Mouse (Mus musculus) brown adipose tissue, adult 24 weeks (tissue): ENCODE results near the gene Itga7. TPM values are rescaled to one million over a fixed set of nuclear protein-coding genes. Genes with fewer than 3 reads are reported as not detected.
A peak's percentile ranks its signal among the peaks of the same experiment; 100 is the strongest.

Experiments used
- H3K27ac ChIP-seq: fragments of 200-500 bp; replicated peaks from 2 replicates; pipeline ENCODE4 v1.5.1; 2012; ENCODE audit warnings: low read depth, mild to moderate bottlenecking, low read length
- H3K4me1 ChIP-seq: fragments of 200-500 bp; 2 replicates; pipeline ENCODE4 v1.6.1; 2012; ENCODE audit warnings: low read length, mixed read lengths; ENCODE audit not compliant: control insufficient read depth, insufficient read depth, insufficient read length
- H3K4me3 ChIP-seq: fragments of 200-500 bp; 2 replicates; pipeline ENCODE4 v1.5.1; 2012; ENCODE audit warnings: low read depth, mild to moderate bottlenecking, low read length, moderate library complexity; ENCODE audit not compliant: insufficient read depth
- polyA plus RNA-seq: library from polyadenylated mRNA; stranded (reverse); fragments of >200 nt; gene quantifications from 2 replicates; pipeline ENCODE4 v1.2.4, GENCODE M21; 2012; ENCODE audit not compliant: missing spikeins, insufficient read depth, insufficient read length

Gene Itga7
- polyA plus RNA-seq, 1 experiment, result 23.2 TPM

DNA sequence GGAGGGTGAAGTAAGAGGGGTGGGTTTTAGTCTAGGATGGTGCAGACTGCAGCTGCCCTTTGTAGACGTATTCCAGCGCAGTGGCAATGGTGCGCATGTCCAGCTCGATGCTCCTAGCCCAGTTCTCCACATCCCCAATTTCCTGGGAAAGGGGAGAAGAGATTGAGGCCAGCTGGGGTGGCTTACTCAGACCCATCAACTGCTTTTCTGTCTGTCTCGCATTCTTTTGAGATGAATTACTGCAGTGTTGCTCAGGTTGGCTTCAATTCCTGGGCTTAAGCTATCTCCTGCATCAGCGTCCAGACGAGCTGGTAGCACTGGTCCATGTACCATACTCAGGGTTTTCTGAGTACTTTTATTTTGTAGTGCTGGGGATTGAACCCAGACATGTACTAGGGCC, 13.7 kb upstream of the Itga7 start:
- peak overlapping the region; percentile 30 for H3K27ac ChIP-seq
- H3K4me3 ChIP-seq, result no peak overlapping the region
- peaks cover 11% of the 10 kb centered on the region; the same call in 1 of the 2 replicates for H3K4me1 ChIP-seq

DNA sequence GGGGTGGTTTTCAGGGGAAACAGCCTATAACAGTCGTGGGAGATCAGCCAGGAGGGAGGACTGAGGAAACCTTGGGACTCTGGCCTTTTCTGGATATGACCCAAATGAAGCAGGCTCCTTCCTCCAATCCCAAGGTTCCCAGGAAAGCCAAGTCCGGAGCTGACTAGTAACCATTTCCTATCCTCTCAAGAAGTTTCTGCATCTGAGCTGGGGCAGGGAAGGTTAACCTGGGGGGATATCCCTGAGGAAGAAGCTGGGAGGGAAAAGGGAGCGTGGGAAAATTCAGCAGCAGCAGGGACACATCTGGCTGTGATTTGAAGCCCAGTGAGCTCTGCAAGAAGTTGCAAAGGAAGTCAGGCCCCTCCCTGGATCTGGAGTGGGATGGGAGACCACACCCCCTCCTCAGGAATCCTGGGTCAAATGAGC, 12.9 kb upstream of the Itga7 start:
- Histone ChIP-seq H3K27ac (peak overlapping the region; percentile 47), H3K4me3 (no peak overlapping the region), H3K4me1 (peaks cover 11% of the 10 kb centered on the region; the same call in 1 of the 2 replicates)

DNA sequence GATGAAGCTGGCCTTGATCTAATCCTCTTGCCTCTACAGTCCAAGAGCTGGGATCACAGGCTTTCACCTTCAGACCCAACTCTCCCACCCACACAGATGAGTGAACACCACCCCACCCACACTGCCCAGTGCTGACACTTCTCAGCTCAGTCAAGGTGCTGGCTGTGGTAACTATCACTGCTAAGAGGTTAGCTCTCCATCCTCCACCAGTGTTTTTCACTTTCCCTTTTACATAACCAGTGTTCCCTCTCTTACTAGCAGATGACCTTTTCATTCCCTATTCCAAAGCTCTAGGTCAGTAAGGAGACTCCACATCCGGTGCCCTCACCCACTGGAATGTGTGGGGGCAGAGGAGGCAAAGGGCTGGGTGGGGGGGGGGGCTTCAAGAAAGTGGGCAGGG, 12.4 kb upstream of the Itga7 start:
- no peak overlapping the region for H3K4me3 ChIP-seq
- peaks cover 11% of the 10 kb centered on the region; the same call in 1 of the 2 replicates for H3K4me1 ChIP-seq
- peak overlapping the region; percentile 47 for H3K27ac ChIP-seq

DNA sequence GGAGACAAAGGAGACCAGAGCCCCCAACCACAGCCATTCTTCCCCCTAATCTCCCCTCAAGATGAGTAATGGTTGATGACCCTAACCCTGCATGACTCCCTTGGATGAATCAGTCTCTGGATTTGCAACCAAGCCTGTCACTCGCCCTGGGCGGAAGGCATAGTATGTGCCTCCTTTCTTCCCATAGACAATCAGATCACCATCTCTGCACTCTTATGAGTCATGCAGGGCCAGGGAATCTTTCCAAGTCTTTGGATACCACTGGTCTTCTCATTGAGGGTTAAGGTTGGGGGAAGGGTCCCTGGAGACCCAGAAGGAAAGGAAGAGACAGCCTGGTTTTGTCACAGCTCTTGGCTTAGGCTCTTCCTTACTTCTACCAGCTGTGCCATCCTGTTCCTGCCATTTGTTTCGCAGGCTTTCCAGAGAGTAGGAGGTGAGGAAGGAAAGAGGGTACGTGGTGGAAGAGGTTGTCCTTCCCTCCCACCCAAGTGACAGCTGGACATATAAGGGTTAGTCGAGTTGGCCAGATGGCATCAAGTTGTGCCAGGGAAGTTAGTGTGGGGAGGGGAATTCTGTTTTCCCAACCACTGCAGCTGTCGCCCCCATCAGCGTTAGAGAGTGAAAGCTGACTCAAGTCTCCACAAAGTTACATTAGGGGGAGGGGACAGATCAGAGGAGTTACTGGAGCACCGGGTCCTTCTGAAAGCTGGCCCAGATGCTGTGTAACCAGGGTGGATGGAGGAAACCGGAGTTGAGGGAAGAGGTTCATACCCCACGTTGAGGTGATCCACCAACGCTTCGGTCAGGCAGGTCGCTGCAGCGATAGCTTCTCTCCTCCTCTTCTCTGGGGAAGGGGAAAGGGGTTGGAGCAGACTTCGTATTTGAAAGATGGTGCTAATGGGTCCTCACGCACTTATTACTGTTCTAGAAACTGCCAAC, 11.5 kb upstream of the Itga7 start:
- H3K4me1 ChIP-seq, result peaks cover 11% of the 10 kb centered on the region; the same call in 1 of the 2 replicates
- peak overlapping the region; percentile 45 for H3K27ac ChIP-seq
- H3K4me3 ChIP-seq, result peak overlapping the region; percentile 74

DNA sequence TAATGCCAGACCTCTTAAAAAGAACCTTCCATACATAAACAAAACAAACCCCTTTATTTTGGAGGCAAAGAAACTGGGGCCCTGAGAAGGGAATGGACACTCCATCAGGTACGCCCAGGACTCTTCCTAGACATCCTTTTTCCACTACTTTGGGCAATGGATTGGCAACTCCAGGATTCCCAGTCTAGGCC, 10.9 kb upstream of the Itga7 start, which contains the start of gene Rdh5:
Rdh5 (minus strand) TSS at position 67 of the 191 bp plus-strand sequence.
- peak within 1 kb of the TSS; percentile 92 for H3K27ac ChIP-seq
- H3K4me3 ChIP-seq, result peak within 1 kb of the TSS; percentile 74
- peaks cover 11% of the 10 kb centered on the region; the same call in 1 of the 2 replicates for H3K4me1 ChIP-seq

DNA sequence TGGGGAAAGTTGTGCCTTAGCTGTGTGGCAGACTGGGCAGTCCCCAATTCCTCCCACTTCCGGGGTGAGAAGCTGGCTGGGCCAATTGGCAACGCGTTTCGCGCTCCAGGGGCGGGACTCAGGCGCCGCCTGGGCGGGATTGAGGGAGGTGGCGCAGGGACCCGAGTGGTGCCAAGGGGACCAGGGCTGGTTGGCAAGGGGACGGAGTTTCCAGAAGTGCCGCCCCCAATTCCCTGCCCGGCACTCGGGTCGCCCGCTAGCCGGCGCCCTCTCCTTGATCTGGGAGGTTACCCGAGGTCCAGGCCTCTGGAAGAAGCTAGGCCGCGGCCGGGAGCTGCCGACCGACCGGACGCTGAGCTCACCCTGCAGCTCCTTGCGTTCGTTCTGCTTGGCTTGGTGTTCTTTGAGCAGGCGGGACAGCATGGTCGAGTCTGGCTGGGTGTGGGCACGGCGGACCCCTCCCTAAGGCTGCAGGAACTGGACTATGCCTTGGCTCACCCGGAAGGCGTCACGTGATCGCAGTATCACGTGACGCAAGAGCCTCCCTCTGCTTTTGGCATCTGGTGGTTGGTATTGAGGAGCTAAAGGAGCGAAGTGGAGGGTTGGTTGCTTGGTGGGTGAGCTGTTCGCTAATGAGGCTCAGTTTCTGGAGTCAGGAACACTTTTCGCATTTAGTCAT, 10.5 kb upstream of the Itga7 start:
- Histone ChIP-seq H3K4me3 (peak overlapping the region; percentile 74), H3K4me1 (peaks cover 11% of the 10 kb centered on the region; the same call in 1 of the 2 replicates), H3K27ac (peak overlapping the region; percentile 92)

DNA sequence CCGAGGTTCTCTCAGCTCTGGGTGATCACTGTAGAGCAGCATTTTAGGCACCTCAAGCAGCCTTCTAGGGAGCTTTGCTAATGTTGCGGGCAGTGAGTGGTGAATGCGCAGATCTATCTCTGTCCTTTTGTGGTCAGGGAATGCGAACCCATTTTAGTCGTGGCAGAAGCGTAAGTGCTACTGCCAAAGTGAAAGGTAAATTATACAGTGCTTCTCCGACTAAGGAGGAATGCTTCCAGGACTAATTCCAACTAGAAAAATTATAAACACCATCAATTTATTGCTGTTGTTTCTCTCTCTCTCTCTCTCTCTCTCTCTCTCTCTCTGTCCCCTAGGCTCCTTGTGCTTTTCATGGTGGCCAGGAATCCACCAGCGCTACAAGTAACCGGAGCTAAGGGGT, 9.7 kb upstream of the Itga7 start, which contains the start of gene Bloc1s1:
Bloc1s1 (minus strand) TSS at position 101 of the 400 bp plus-strand sequence.
- peak within 1 kb of the TSS; percentile 92 for H3K27ac ChIP-seq
- peaks cover 11% of the 10 kb centered on the region; the same call in 1 of the 2 replicates for H3K4me1 ChIP-seq
- peak within 1 kb of the TSS; percentile 74 for H3K4me3 ChIP-seq

DNA sequence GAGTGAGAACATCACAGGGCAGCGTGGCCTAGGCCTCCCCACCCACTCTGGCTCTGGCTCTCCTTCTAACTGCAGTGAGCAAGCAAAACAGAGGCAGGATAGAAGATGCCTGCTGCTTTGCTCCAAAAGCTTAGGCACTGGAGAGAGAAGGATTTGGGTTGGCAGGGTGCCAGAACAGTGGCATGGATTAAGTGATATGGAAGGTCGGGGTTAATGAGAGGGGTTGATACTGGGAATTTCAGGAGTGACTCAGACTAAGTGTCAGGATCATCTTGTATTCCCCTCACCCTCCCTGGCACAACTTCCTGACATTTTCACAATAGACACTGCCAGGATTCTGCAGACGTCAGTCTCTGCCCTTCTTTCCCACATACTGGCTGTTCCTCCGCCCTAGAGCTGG, 5.3 kb upstream of the Itga7 start:
- Histone ChIP-seq H3K4me3 (no peak overlapping the region), H3K4me1 (peaks cover 3% of the 10 kb centered on the region; the same call in 1 of the 2 replicates), H3K27ac (no peak overlapping the region)

DNA sequence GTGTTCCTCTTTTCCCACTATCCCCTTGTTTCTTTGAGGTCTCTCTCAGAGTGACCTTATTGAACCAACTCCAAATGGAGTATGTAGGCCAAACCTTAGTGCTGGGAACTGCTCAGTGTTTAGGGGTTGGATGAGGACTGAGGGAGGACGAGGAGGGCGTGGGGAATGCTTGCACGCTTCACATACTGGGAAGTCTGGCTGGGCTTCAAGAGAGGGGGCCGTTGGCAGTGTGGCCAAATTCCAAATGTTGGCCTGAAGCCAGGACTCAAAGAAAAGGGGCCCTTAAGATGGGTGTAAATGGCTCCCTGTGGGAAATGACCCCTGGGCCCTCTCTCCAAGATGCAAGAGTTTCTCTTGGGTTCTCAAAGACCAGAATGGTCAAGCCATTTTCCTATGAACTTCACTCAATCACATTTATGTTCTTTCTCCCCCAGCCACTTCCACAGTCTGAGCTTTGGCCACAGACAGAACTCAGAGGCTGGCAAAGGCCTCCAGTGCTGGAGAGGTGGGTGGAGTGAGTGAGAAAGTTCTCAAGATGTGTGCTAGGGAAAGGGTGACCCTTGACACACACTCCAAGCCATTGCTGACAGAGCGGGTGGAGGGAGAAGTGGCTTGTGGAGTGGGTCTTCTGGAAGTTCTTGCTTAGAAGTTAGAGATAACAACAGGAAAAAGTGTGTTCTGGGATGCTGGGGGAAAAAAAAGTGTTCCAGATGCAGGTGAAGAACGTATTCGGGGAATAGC, 3.8 kb upstream of the Itga7 start:
- no peak overlapping the region for H3K4me3 ChIP-seq
- H3K4me1 ChIP-seq, result no peaks in the 10 kb centered on the region; the same call in 1 of the 2 replicates
- H3K27ac ChIP-seq, result peak overlapping the region; percentile 93

DNA sequence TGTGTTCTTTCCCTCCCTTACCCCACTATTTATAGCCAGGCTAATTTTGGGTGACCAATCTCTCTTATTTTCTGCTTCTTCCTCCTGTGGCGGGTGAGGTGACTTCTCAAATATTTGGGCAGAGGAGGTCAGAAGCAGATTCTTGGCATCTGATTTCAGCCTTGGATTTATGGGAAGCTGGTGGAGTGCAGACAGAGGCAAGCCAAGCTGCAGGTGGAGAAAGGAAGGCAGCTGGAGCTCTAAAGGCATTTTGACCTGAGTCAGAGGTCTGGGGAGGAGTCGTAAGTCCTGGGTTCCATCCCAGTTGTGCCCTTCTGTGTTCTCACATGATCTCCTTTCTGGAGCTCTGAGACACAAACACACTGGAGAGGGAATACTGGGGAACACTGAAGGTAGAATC, 2.2 kb upstream of the Itga7 start:
- H3K4me1 ChIP-seq, result peaks cover 2% of the 10 kb centered on the region; the same call in 1 of the 2 replicates
- no peak overlapping the region for H3K4me3 ChIP-seq
- peak overlapping the region; percentile 76 for H3K27ac ChIP-seq

DNA sequence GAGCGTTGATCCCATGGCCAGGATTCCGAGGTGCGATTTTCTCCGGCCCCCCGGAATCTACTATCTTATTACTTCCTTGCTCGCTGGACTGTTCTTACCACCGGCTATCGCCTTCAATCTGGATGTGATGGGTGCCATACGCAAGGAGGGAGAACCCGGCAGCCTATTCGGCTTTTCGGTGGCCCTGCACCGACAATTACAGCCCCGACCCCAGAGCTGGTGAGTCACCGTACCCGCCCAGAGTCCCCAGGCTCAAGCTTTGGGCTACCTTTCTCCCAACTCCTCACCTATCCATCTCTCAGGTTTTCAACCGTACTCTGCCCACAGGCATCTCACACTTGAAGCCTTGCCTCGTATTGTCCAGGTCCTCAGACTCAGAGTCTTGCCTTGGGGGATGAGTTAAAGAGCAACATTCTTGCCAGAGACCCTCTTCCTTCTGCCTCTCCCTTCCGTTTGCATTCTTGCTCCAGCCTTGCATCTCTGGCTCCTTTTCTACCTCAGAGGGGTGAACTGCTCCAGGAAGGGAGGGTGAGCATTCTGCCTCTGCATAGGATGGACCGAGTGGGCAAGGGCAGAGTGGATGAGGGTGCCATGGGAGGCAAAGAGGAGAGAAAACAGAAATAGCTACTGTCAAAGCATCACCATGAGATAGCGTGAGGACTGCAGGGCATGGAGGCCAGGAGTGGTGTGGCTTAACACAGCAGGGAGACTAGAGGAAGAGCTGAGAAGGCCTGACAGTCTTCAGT, 531 bp downstream of the Itga7 start:
- H3K27ac ChIP-seq, result peak overlapping the region; percentile 24; the same call in 1 of the 2 replicates
- H3K4me3 ChIP-seq, result peak overlapping the region; percentile 70
- H3K4me1 ChIP-seq, result peaks cover 5% of the 10 kb centered on the region; the same call in 1 of the 2 replicates

DNA sequence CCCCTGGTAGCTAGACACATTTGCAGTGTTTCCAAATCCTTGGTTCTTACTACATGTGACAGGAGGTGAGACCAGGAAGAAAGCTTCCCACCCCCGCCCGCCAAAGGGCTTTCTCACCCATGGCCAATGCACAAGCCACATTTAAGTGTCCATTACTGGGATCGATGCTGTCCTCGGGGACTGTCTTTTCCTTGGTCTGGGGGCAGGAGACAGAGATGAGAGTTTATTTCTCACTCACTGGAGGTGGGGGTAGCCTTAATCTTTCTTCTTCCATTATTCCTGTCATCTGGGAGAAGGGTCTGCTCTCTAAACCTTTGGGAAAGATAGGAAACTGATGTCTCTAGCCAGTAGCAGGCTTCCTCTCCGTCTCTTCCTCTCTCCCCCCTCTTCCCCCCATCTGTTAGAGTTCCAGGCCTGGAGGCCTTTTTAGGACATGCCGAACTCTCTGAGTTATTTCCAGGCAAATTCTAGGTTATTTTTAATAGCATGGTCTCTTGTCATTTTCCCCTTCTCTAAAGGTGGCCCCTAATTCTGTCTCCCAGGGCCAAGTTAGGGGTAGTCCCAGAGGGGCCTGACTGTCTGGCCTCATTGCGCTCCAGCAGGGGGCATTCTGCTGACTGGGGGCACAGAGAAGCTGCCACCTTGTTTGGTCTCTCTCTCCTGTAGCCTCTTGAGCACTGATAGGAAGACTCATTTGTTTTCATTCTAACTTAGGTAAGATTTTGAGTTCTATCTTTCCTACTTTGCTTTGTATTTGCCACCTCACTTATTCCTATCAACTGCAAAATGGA, 1.6 kb downstream of the Itga7 start:
- H3K4me3 ChIP-seq, result peak overlapping the region; percentile 70
- H3K4me1 ChIP-seq, result peaks cover 5% of the 10 kb centered on the region; the same call in 1 of the 2 replicates
- peak overlapping the region; percentile 71 for H3K27ac ChIP-seq

DNA sequence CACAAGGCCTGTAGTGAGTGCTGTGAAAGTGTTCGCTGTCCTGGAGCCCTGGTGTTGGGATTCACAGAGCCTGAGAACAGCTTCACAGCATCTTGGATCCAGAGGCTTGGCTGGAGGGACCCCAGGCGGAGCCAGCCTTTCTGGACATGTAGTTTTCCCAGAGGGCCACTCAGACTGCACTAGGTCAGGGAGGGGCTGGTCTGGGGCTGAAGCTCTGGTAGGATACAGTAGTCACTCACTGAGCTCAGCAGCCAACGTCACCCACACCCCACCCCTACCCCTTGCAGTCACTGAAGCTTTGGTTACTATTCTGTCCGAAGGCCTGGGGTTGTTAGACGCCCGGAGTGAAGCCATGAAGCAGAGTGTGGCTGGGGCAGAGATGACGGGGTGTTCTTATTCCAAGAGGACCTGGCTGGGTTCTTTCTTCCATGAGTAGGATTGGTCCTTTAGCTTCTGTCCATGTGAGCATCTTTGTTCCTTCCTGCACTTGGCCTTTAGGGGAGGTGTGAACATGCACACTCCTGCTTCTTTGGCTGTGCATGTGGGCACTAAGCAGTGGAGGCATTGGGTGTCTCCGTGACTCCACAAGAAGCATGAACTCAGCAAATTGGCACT, 2.3 kb downstream of the Itga7 start:
- Histone ChIP-seq H3K4me3 (peak overlapping the region; percentile 70), H3K27ac (peak overlapping the region; percentile 71), H3K4me1 (peaks cover 5% of the 10 kb centered on the region; the same call in 1 of the 2 replicates)
